Mouse (Mus musculus): ENCODE data around the gene Creb5.

DNA sequence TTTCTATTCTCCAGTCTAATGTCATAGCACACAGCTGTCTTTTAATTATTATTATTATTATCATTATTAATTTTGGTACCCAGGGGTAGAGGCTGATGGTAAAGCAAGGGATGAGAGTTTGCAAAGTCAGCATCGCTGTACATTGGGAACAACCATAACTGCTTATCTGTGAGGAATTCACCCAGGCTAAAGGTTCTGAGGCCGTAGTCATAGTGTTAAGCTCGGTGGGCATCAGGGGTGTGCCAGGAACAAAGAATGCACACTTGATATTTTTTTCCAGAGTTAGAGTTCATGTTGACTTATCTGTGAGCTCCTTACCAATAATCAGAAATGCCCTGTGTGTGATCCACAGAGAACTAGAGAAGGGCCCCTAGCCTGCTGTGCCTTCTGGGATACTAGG lies 288.8 kb downstream of the Creb5 start:
- TF ChIP-seq CTCF (IDR thresholded peaks at IDR 0.05; ENCODE audit: borderline replicate concordance, insufficient read depth, low read depth, low read length) (no peak), POLR2A (IDR thresholded peaks at IDR 0.05; ENCODE audit: borderline replicate concordance, insufficient read depth, low read length) (no peak)

Measured in cerebellum, adult 2 months (tissue).